Mouse (Mus musculus) ES-Bruce4 (cell line): ENCODE data around the gene Ywhab.

ENCODE experiments used
- CTCF ChIP-seq: IDR thresholded peaks from one replicate; pipeline ENCODE4 v1.8.1; 2011; ENCODE audit warnings: low read depth, low read length
- EP300 ChIP-seq: IDR thresholded peaks from 2 replicates; pipeline ENCODE4 v1.6.1; 2011; ENCODE audit warnings: low read depth, low read length; ENCODE audit not compliant: insufficient read depth
- POLR2A ChIP-seq: IDR thresholded peaks from one replicate; pipeline ENCODE4 v1.8.1; 2011; ENCODE audit warnings: low read length; ENCODE audit not compliant: insufficient read depth

DNA sequence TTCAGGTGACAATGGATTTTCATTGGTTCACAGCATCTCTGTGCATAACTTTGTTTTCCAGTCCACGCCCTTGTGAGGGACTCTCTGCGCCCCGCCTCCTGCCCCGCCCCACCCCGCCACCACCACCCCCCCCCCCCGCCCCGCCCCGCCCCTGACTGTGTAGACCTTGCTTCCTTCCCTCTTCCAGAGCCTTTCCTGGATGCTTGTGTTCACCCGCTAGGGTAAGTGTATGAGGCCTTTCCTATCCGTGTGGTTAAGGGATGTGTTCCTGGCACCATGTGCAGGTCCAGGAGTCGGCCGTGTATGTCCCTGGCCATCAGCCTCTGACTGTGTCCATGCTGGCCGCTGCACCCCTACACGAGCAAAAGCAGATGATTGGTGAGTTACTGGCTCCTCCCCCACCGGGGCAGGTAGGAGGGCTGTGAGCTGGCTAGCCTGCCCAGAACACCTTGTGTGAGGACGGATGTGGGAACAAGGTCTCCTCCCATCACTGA is 52.5 kb downstream of the Ywhab start:
- TF ChIP-seq CTCF (no peak), POLR2A (peak; percentile 21), EP300 (no peak)
